Mouse (Mus musculus): Measurements from ENCODE around the gene A530064D06Rik. TPM values are rescaled to one million over a fixed set of nuclear protein-coding genes. Genes with fewer than 3 reads are reported as not detected.

The A530064D06Rik gene
- total RNA-seq, 2 experiments from 2014 or later = not detected

Other genes with a start within 250 kb of the A530064D06Rik start
- 10 to 100 TPM; 23.0 to 23.6 TPM for gene Foxp4, start 242.6 kb downstream of the A530064D06Rik start, total RNA-seq (2021)
- not detected for gene 1700122O11Rik, start 129.0 kb downstream of the A530064D06Rik start, total RNA-seq (2021)
- gene 1700067P10Rik, start 78.0 kb downstream of the A530064D06Rik start, total RNA-seq (2021) = not detected
- not detected for gene 9830107B12Rik, start 21.0 kb downstream of the A530064D06Rik start, total RNA-seq (2021)
- under 1 TPM; 0.10 to 0.17 TPM for gene Trem1, start 65.5 kb upstream of the A530064D06Rik start, total RNA-seq (2021)
- not detected for gene Trem3, start 80.5 kb upstream of the A530064D06Rik start, total RNA-seq (2021)
- gene Treml4, start 97.0 kb upstream of the A530064D06Rik start, total RNA-seq (2021) = 1 to 10 TPM in 1 of 2 experiments, under 1 TPM in 1; 0.36 to 1.5 TPM
- under 1 TPM; 0.23 to 0.46 TPM for gene Treml2, start 132.2 kb upstream of the A530064D06Rik start, total RNA-seq (2021)
- gene B430306N03Rik, start 148.9 kb upstream of the A530064D06Rik start, total RNA-seq (2021) = under 1 TPM; 0.13 to 0.23 TPM
- gene Trem2, start 179.1 kb upstream of the A530064D06Rik start, total RNA-seq (2021) = 1 to 10 TPM; 2.7 to 6.0 TPM
- under 1 TPM in 1 of 2 experiments, not detected in 1; 0.33 TPM for gene Treml1, start 192.6 kb upstream of the A530064D06Rik start, total RNA-seq (2021)
- gene Nfya, start 242.6 kb upstream of the A530064D06Rik start, total RNA-seq (2021) = 10 to 100 TPM; 31.0 to 39.9 TPM
- gene Oard1, start 242.7 kb upstream of the A530064D06Rik start, total RNA-seq (2021) = 10 to 100 TPM; 14.0 to 23.8 TPM